Mouse (Mus musculus): Measurements from ENCODE around the gene Tesmin. TPM values are rescaled to one million over a fixed set of nuclear protein-coding genes. Genes with fewer than 3 reads are reported as not detected.

The Tesmin gene
- polyA plus RNA-seq, 1 experiment from 2014 or later, result 0.23 TPM

DNA sequence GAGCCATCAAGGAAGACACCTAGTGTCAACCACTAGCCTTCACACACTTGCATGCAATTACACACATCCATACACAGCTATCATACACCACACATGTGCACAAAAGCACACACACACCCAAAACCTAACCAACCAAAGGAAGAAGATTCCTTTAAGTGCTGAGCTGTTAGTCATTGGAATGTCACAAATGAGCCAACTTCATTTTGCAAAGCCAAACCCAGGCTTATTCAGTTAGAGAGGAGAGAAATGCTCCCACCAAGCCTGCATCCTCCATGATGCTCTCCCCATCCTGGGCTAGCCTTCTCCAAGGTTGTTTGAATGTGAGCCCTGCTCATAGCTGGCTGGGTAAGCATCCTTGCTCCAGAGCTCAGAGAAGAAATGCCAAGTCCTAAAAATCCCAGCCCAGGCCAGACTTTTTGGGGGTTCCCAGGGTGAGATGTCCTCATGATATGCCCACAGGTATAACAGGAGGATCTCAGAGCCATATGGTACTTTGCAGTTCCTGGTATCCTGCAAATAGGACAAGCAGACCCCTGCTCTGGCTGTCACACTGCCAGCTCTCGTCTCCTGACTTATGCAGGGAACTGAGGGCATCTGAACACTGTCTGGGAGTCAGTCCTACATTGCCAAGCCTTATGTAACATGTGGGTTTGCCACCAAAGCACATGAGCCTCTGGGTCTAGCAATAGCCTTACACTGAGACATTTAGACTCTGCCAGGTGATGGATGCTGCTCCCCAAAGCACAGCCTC, 17.0 kb downstream of the Tesmin start:
- 72% methylated on average over 1 of the region's 1 CpGs for WGBS
- H3K36me3 ChIP-seq (ENCODE audit: control insufficient read depth, insufficient read depth, low read length), result no peaks in the 10 kb centered on the region
- ATAC-seq (ENCODE audit: low FRiP score) (no peak), DNase-seq (ENCODE audit: low spot score, missing footprints) (no peak)
- H3K4me3 ChIP-seq (ENCODE audit: low read depth, low read length), result no peak overlapping the region
- H3K4me2 ChIP-seq, result no peak overlapping the region
- no peak overlapping the region for H3K27ac ChIP-seq (ENCODE audit: low read depth, low read length)
- H3K4me1 ChIP-seq (ENCODE audit: control insufficient read depth, insufficient read depth, low read length), result no peaks in the 10 kb centered on the region
- no peaks in the 10 kb centered on the region for H3K9me3 ChIP-seq (ENCODE audit: control insufficient read depth, low read length)
- H3K9ac ChIP-seq (ENCODE audit: low read length), result no peak overlapping the region
- no peaks in the 10 kb centered on the region for H3K27me3 ChIP-seq (ENCODE audit: control insufficient read depth, insufficient read depth, low read length)

DNA sequence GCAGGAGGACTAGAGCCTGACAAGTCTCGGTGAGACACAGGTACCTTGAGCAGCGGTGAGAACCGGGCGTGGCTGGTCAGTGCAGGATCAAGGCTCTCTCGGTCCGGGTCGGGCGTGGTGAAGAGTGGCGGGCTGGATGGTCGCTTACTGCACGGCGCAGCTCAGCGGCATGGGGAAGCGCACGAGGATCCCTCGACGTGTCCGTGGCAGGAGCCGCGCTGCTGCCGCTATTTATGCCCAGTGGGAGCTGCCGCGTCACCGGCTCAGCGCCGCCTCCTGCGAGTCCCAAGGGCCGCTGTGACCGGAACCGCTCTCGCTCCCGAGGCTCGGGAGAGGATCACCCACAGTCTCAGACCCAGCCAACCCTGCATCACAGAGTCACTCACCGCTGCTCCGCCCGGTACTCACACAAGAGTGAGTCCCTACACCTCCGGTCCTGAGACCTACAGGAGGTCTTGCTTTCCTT, 25.6 kb downstream of the Tesmin start, which contains the start of gene Gal:
Gene Gal, minus strand, starts transcription at position 277 of the 466 bp plus-strand sequence.
- H3K4me3 ChIP-seq (ENCODE audit: low read depth, low read length), result peak within 1 kb of the TSS; percentile 26
- no peak within 1 kb of the TSS for H3K27ac ChIP-seq (ENCODE audit: low read depth, low read length)
- H3K36me3 ChIP-seq (ENCODE audit: control insufficient read depth, insufficient read depth, low read length), result no peaks in the 10 kb centered on the region
- H3K27me3 ChIP-seq (ENCODE audit: control insufficient read depth, insufficient read depth, low read length), result peaks cover 18% of the 10 kb centered on the region
- peak within 1 kb of the TSS; percentile 49 for H3K4me2 ChIP-seq
- DNase-seq (ENCODE audit: low spot score, missing footprints) (peak; percentile 89), ATAC-seq (ENCODE audit: low FRiP score) (no peak)
- peaks cover 7% of the 10 kb centered on the region for H3K4me1 ChIP-seq (ENCODE audit: control insufficient read depth, insufficient read depth, low read length)
- 4% methylated on average over 37 of the region's 37 CpGs for WGBS
- 0 out of 2 replicates have a peak, but pooled peaks cover 3% of the 10 kb centered on the region for H3K9me3 ChIP-seq (ENCODE audit: control insufficient read depth, low read length)
- peak within 1 kb of the TSS; percentile 48 for H3K9ac ChIP-seq (ENCODE audit: low read length)

DNA sequence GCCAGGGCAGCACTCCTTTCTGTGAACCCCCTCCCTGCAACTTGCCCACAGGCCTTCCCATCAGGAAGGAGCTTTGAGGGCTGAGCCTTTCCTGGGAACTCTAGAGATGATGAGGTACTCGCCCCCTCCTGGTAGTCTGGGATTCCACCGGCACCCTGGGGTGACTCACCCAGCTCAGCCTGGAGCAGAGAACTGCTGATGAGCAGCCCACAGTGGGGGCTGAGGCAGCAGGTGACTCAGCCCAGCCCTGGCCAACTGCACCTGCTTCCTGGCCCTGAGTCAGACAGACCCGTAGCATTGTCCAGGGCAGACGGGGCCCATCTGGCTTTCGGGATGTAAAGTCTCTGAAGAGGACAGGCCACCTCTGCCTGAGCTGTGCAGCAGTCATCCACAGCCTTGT, 30.6 kb downstream of the Tesmin start:
- Histone ChIP-seq H3K9me3 (ENCODE audit: control insufficient read depth, low read length) (0 out of 2 replicates have a peak, but pooled peaks cover 3% of the 10 kb centered on the region), H3K27ac (ENCODE audit: low read depth, low read length) (no peak overlapping the region), H3K4me1 (ENCODE audit: control insufficient read depth, insufficient read depth, low read length) (peaks cover 4% of the 10 kb centered on the region), H3K36me3 (ENCODE audit: control insufficient read depth, insufficient read depth, low read length) (no peaks in the 10 kb centered on the region), H3K4me3 (ENCODE audit: low read depth, low read length) (no peak overlapping the region), H3K9ac (ENCODE audit: low read length) (no peak overlapping the region), H3K27me3 (ENCODE audit: control insufficient read depth, insufficient read depth, low read length) (peaks cover 9% of the 10 kb centered on the region; the same call in 1 of the 2 replicates), H3K4me2 (no peak overlapping the region)
- WGBS, result 62% methylated on average over 5 of the region's 5 CpGs
- ATAC-seq (ENCODE audit: low FRiP score) (no peak; the same call in 1 of the 2 replicates), DNase-seq (ENCODE audit: low spot score, missing footprints) (no peak)

DNA sequence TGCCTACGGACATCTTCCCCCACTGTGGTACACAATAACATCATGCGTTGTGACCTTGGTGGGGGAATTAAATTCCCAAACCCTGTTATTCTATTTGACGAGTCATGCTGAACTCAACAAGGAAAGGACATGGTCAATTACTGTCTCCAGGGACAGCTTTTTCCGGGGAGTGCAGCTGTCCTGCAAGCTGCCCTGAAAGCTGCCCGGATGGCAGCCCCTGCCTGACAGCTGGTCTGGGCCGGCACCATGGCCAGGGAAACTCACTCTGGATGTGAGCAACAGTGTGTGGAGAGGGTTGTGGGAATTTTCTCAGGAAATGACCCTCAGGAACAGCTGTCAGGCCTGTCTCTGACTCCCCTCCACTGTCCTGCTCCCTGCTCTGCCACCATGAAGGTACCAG, 33.8 kb downstream of the Tesmin start:
- no peak for DNase-seq (ENCODE audit: low spot score, missing footprints)
- Histone ChIP-seq H3K9me3 (ENCODE audit: control insufficient read depth, low read length) (0 out of 2 replicates have a peak, but pooled peaks cover 3% of the 10 kb centered on the region), H3K27me3 (ENCODE audit: control insufficient read depth, insufficient read depth, low read length) (no peaks in the 10 kb centered on the region), H3K4me3 (ENCODE audit: low read depth, low read length) (no peak overlapping the region), H3K4me2 (no peak overlapping the region), H3K9ac (ENCODE audit: low read length) (no peak overlapping the region), H3K36me3 (ENCODE audit: control insufficient read depth, insufficient read depth, low read length) (no peaks in the 10 kb centered on the region), H3K27ac (ENCODE audit: low read depth, low read length) (no peak overlapping the region), H3K4me1 (ENCODE audit: control insufficient read depth, insufficient read depth, low read length) (no peaks in the 10 kb centered on the region)
- 62% methylated on average over 6 of the region's 6 CpGs for WGBS
- no peak for ATAC-seq (ENCODE audit: low FRiP score)

DNA sequence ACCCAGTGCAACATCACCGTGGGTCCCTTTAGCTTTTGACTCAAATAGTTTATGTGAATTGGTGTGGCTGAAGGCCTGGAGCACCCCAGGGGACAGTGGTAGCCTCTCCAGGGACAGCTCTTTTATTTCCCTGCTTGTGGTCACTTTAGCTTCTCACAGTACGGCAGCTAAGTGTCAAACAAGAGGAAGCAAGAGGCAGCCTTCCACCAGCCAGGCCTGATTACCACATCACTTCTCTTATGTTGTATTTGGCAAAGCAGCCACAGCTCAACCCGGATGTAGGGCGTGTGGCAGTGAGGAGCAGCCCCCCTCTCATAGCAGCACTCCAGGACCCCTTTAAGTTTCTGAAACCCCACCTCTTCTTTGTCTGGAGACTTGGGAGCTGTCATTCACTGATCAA, 34.3 kb downstream of the Tesmin start:
- H3K27me3 ChIP-seq (ENCODE audit: control insufficient read depth, insufficient read depth, low read length), result no peaks in the 10 kb centered on the region
- H3K9me3 ChIP-seq (ENCODE audit: control insufficient read depth, low read length), result 0 out of 2 replicates have a peak, but pooled peaks cover 3% of the 10 kb centered on the region
- WGBS, result 73% methylated on average over 4 of the region's 4 CpGs
- H3K27ac ChIP-seq (ENCODE audit: low read depth, low read length), result no peak overlapping the region
- no peak overlapping the region for H3K9ac ChIP-seq (ENCODE audit: low read length)
- DNase-seq (ENCODE audit: low spot score, missing footprints), result no peak
- no peak overlapping the region for H3K4me2 ChIP-seq
- H3K36me3 ChIP-seq (ENCODE audit: control insufficient read depth, insufficient read depth, low read length), result no peaks in the 10 kb centered on the region
- no peaks in the 10 kb centered on the region for H3K4me1 ChIP-seq (ENCODE audit: control insufficient read depth, insufficient read depth, low read length)
- ATAC-seq (ENCODE audit: low FRiP score), result no peak
- H3K4me3 ChIP-seq (ENCODE audit: low read depth, low read length), result no peak overlapping the region

DNA sequence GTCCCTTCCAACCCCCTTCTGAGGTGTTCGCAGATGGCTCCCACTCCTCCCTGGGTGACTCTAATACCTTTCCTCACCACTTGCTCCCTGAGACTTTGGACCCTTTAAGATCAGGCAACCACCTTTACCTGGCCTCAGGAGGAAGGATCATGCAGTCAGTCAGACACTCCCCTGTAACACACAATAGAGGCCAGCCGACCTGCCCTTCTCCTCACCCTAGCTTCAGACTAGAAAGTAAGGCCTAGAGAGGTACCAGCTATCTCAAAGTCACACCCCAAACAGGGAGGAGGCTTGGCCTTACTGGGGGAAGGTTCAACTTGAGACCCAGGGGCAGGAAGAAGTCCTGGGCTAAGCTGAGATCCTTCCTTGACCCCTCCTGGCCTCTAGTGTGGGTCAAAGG, 35.6 kb downstream of the Tesmin start:
- no peak overlapping the region for H3K4me2 ChIP-seq
- H3K27ac ChIP-seq (ENCODE audit: low read depth, low read length), result no peak overlapping the region
- no peak for DNase-seq (ENCODE audit: low spot score, missing footprints)
- ATAC-seq (ENCODE audit: low FRiP score), result no peak
- no peak overlapping the region for H3K4me3 ChIP-seq (ENCODE audit: low read depth, low read length)
- no peaks in the 10 kb centered on the region for H3K9me3 ChIP-seq (ENCODE audit: control insufficient read depth, low read length)
- H3K4me1 ChIP-seq (ENCODE audit: control insufficient read depth, insufficient read depth, low read length), result no peaks in the 10 kb centered on the region; the same call in 1 of the 2 replicates
- WGBS, result 88% methylated on average over 2 of the region's 2 CpGs
- H3K9ac ChIP-seq (ENCODE audit: low read length), result no peak overlapping the region
- no peaks in the 10 kb centered on the region for H3K36me3 ChIP-seq (ENCODE audit: control insufficient read depth, insufficient read depth, low read length)
- H3K27me3 ChIP-seq (ENCODE audit: control insufficient read depth, insufficient read depth, low read length), result no peaks in the 10 kb centered on the region

DNA sequence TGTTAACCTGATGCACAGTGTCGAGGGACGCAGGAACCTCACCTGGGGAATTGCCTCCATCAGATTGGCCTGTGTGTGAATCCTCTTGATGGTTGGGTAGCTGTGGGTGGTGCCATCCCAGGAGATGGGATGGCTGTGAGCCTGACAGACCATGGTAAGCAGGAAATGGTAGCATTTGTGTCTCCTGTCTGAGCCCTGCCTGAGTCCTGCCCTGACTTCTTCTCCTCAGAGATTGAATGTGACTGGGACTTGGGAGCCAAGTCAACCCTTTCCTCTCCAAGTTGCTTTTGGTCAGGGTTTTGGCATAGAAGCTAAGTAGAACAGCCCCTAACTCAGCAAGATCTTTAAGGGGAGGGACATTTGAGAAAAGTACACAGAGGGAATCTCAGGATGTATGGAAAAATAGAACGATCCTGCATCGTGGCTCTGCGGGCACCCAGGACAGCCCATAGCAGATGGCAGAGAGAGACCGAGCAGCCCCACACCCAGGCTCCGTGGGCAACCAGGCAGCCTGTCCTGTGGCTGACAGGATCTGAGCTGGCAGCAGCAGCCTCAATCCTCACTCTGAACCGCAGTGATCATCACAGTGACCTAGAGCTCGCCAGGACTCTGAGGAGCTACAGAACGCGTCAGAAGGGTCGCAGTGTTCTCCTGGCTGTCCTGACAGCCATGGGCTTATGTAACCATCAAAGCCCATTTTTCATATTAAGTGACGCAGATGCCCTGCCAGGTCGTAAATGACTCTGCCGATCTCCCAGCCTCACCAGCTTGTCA, 39.6 kb downstream of the Tesmin start:
- Histone ChIP-seq H3K4me3 (ENCODE audit: low read depth, low read length) (no peak overlapping the region), H3K9ac (ENCODE audit: low read length) (no peak overlapping the region), H3K9me3 (ENCODE audit: control insufficient read depth, low read length) (no peaks in the 10 kb centered on the region), H3K27me3 (ENCODE audit: control insufficient read depth, insufficient read depth, low read length) (no peaks in the 10 kb centered on the region), H3K27ac (ENCODE audit: low read depth, low read length) (no peak overlapping the region), H3K4me2 (no peak overlapping the region), H3K4me1 (ENCODE audit: control insufficient read depth, insufficient read depth, low read length) (no peaks in the 10 kb centered on the region; the same call in 1 of the 2 replicates), H3K36me3 (ENCODE audit: control insufficient read depth, insufficient read depth, low read length) (no peaks in the 10 kb centered on the region)
- no peak for ATAC-seq (ENCODE audit: low FRiP score)
- WGBS, result 83% methylated on average over 15 of the region's 15 CpGs
- DNase-seq (ENCODE audit: low spot score, missing footprints), result no peak

DNA sequence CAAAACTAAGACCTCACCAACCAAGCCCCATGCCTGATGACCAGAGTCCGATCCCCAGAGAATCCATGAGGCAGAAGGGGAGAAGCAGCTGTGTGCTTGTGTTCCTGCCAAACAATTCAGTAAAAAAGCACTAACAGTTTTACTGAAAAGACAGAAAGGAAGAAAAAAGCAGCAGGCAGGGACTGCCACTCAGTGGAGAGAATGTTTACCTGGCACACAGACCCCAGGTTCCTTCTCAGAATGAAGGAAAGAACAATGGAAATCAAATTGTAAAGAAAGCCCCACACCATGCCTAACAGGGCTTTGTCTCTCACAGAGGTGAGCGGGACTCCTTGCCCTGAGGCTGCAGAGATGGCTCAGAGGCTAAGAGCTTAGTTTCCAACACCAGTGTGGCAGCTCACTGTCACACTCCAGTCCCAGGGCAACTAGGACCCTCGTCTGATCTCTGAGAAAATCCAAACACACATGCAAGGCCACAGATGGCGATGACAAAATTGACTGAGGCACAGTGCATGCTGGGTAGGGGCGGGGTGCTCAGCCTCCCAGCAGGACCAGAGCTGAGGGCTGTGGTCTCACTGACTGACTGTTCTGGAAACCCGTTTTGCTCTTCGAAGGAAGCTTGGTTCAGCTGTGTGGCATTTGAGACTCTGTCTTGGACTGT, 40.6 kb downstream of the Tesmin start:
- Histone ChIP-seq H3K9ac (ENCODE audit: low read length) (no peak overlapping the region), H3K27me3 (ENCODE audit: control insufficient read depth, insufficient read depth, low read length) (no peaks in the 10 kb centered on the region), H3K27ac (ENCODE audit: low read depth, low read length) (peak overlapping the region; percentile 36; the same call in 1 of the 2 replicates), H3K4me2 (no peak overlapping the region), H3K36me3 (ENCODE audit: control insufficient read depth, insufficient read depth, low read length) (no peaks in the 10 kb centered on the region), H3K4me3 (ENCODE audit: low read depth, low read length) (no peak overlapping the region), H3K9me3 (ENCODE audit: control insufficient read depth, low read length) (no peaks in the 10 kb centered on the region), H3K4me1 (ENCODE audit: control insufficient read depth, insufficient read depth, low read length) (peaks cover 2% of the 10 kb centered on the region; the same call in 1 of the 2 replicates)
- WGBS, result 55% methylated on average over 7 of the region's 7 CpGs
- peak; percentile 81 for DNase-seq (ENCODE audit: low spot score, missing footprints)
- ATAC-seq (ENCODE audit: low FRiP score), result peak; percentile 63; the same call in 1 of the 2 replicates
